Mouse (Mus musculus) MEL (cell line): ENCODE results near the gene Adgrg5. TPM values are rescaled to one million over a fixed set of nuclear protein-coding genes. Genes with fewer than 3 reads are reported as not detected.

Experiments
- DNase-seq: peaks from one replicate; pipeline ENCODE4 v3.0.0; 2011; ENCODE audit warnings: low read depth, low spot score
- H3K27ac ChIP-seq: 2 replicates; pipeline ENCODE4 v1.5.1; 2012; ENCODE audit warnings: low read depth, mild to moderate bottlenecking, control low read depth, low read length, moderate library complexity; ENCODE audit not compliant: control insufficient read depth
- H3K27me3 ChIP-seq, 2 experiments: fragments of 150-350 bp in 1 of 2; sonication (generic) in 1 of 2; 2 replicates each; pipeline ENCODE4 v1.6.1; 2012; ENCODE audit warnings: low read length in 2 of 2, mild to moderate bottlenecking in 2 of 2, improper control_type of control experiment in 1 of 2, moderate library complexity in 1 of 2; ENCODE audit not compliant: insufficient read depth in 2 of 2, control insufficient read depth in 1 of 2
- H3K36me3 ChIP-seq, 2 experiments: 2 replicates each; pipeline ENCODE4 v1.6.1; 2012 to 2014; ENCODE audit warnings: low read length in 2 of 2, improper control_type of control experiment in 1 of 2, inconsistent platforms in 1 of 2, mild to moderate bottlenecking in 1 of 2; ENCODE audit not compliant: insufficient read depth in 2 of 2, control insufficient read depth in 1 of 2
- H3K4me1 ChIP-seq, 2 experiments: fragments of 150-350 bp in 1 of 2; sonication (generic) in 1 of 2; 2 replicates each; pipeline ENCODE4 v1.6.1; 2012; ENCODE audit warnings: low read length in 2 of 2, improper control_type of control experiment in 1 of 2, mild to moderate bottlenecking in 1 of 2; ENCODE audit not compliant: insufficient read depth in 2 of 2, control insufficient read depth in 1 of 2
- H3K4me3 ChIP-seq, 2 experiments: fragments of 150-350 bp in 1 of 2; sonication (generic) in 1 of 2; 2 replicates each; pipeline ENCODE4 v1.5.1; 2012; ENCODE audit warnings: low read depth in 2 of 2, low read length in 2 of 2, mild to moderate bottlenecking in 2 of 2, moderate library complexity in 2 of 2, control low read depth in 1 of 2, improper control_type of control experiment in 1 of 2; ENCODE audit not compliant: control insufficient read depth in 1 of 2, insufficient read depth in 1 of 2
- H3K79me2 ChIP-seq: 2 replicates; pipeline ENCODE4 v1.6.1; 2012; ENCODE audit warnings: mild to moderate bottlenecking, low read length, moderate library complexity; ENCODE audit not compliant: control insufficient read depth, poor library complexity, insufficient read depth
- H3K9ac ChIP-seq: 2 replicates; pipeline ENCODE4 v1.6.1; 2012; ENCODE audit warnings: low read depth, mild to moderate bottlenecking, control low read depth, low read length, moderate library complexity; ENCODE audit not compliant: control insufficient read depth, poor library complexity, severe bottlenecking
- H3K9me3 ChIP-seq: fragments of 150-350 bp; sonication (generic); replicated peaks from 2 replicates; pipeline ENCODE4 v1.6.1; 2012; ENCODE audit warnings: mild to moderate bottlenecking, low read length, improper control_type of control experiment, moderate library complexity; ENCODE audit not compliant: insufficient read depth
- CHD1 ChIP-seq: IDR thresholded peaks from 2 replicates; pipeline ENCODE4 v1.6.1; 2012; ENCODE audit warnings: low read depth, mild to moderate bottlenecking, inconsistent platforms, low read length, improper control_type of control experiment
- CHD2 ChIP-seq: IDR thresholded peaks from 2 replicates; pipeline ENCODE4 v1.6.1; 2011; ENCODE audit warnings: low read length, improper control_type of control experiment
- CTCF ChIP-seq, 3 experiments: IDR thresholded peaks in 2 of 3; conservative IDR thresholded peaks in 1 of 3; 2 replicates each; pipeline ENCODE4 v1.5.1; 2011 to 2012; ENCODE audit warnings: low read length in 3 of 3, low read depth in 2 of 3, mild to moderate bottlenecking in 2 of 3, improper control_type of control experiment in 1 of 3, inconsistent platforms in 1 of 3, mixed read lengths in 1 of 3, moderate library complexity in 1 of 3; ENCODE audit not compliant: control insufficient read depth in 1 of 3, insufficient read depth in 1 of 3, poor library complexity in 1 of 3, severe bottlenecking in 1 of 3
- E2F4 ChIP-seq: IDR thresholded peaks from 2 replicates; pipeline ENCODE4 v1.6.1; 2011; ENCODE audit warnings: low read depth, low read length, improper control_type of control experiment, borderline replicate concordance
- EP300 ChIP-seq, 2 experiments: IDR thresholded peaks; 2 replicates each; pipeline ENCODE4 v1.6.1; 2011; ENCODE audit warnings: improper control_type of control experiment in 2 of 2, low read length in 2 of 2, low read depth in 1 of 2, mild to moderate bottlenecking in 1 of 2
- ETS1 ChIP-seq: IDR thresholded peaks from 2 replicates; pipeline ENCODE4 v1.6.1; 2012; ENCODE audit warnings: low read depth, mild to moderate bottlenecking, inconsistent platforms, low read length, improper control_type of control experiment, moderate library complexity
- GATA1 ChIP-seq: IDR thresholded peaks from 2 replicates; pipeline ENCODE4 v1.6.1; 2011; ENCODE audit warnings: low read depth, low read length, improper control_type of control experiment
- HCFC1 ChIP-seq: IDR thresholded peaks from 2 replicates; pipeline ENCODE4 v1.6.1; 2012; ENCODE audit warnings: low read depth, mild to moderate bottlenecking, inconsistent platforms, low read length, improper control_type of control experiment, moderate library complexity
- JUND ChIP-seq: IDR thresholded peaks from 2 replicates; pipeline ENCODE4 v1.6.1; 2011; ENCODE audit warnings: low read depth, mild to moderate bottlenecking, improper control_type of control experiment, low read length
- MAFK ChIP-seq: IDR thresholded peaks from 2 replicates; pipeline ENCODE4 v1.6.1; 2011; ENCODE audit warnings: low read depth, mild to moderate bottlenecking, low read length, improper control_type of control experiment, borderline replicate concordance
- NELFE ChIP-seq: IDR thresholded peaks from 2 replicates; pipeline ENCODE4 v1.6.1; 2011; ENCODE audit warnings: low read depth, low read length, improper control_type of control experiment
- NRF1 ChIP-seq: IDR thresholded peaks from 2 replicates; pipeline ENCODE4 v1.6.1; 2014; ENCODE audit warnings: low read depth, mild to moderate bottlenecking, inconsistent platforms, low read length, improper control_type of control experiment, moderate library complexity; ENCODE audit not compliant: poor library complexity, insufficient read depth, severe bottlenecking
- POLR2A ChIP-seq, 2 experiments: IDR thresholded peaks; 2 replicates each; pipeline ENCODE4 v1.6.1; 2011 to 2012; ENCODE audit warnings: low read length in 2 of 2, mild to moderate bottlenecking in 2 of 2, control low read depth in 1 of 2, improper control_type of control experiment in 1 of 2, low read depth in 1 of 2, moderate library complexity in 1 of 2; ENCODE audit not compliant: control insufficient read depth in 1 of 2, insufficient read depth in 1 of 2, poor library complexity in 1 of 2
- POLR2AphosphoS2 ChIP-seq: IDR thresholded peaks from 2 replicates; pipeline ENCODE4 v1.6.1; 2011; ENCODE audit warnings: low read length, improper control_type of control experiment
- POLR2AphosphoS5 ChIP-seq: IDR thresholded peaks from 2 replicates; pipeline ENCODE4 v1.6.1; 2012; ENCODE audit warnings: low read depth, borderline replicate concordance, mild to moderate bottlenecking, inconsistent platforms, low read length, moderate library complexity, mixed read lengths
- SIN3A ChIP-seq: IDR thresholded peaks from 2 replicates; pipeline ENCODE4 v1.6.1; 2012; ENCODE audit warnings: low read length, improper control_type of control experiment, inconsistent platforms
- TAL1 ChIP-seq: IDR thresholded peaks from 2 replicates; pipeline ENCODE4 v1.6.1; 2012; ENCODE audit warnings: mild to moderate bottlenecking, inconsistent platforms, low read length, moderate library complexity, mixed read lengths
- TCF12 ChIP-seq: IDR thresholded peaks from 2 replicates; pipeline ENCODE4 v1.6.1; 2014; ENCODE audit warnings: low read depth, mild to moderate bottlenecking, inconsistent platforms, low read length, improper control_type of control experiment, moderate library complexity
- USF1 ChIP-seq: IDR thresholded peaks from 2 replicates; pipeline ENCODE4 v1.6.1; 2014; ENCODE audit warnings: low read depth, mild to moderate bottlenecking, inconsistent platforms, low read length, improper control_type of control experiment, moderate library complexity
- USF2 ChIP-seq, 2 experiments: IDR thresholded peaks; 2 replicates each; pipeline ENCODE4 v1.6.1; 2011 to 2012; ENCODE audit warnings: improper control_type of control experiment in 2 of 2, low read length in 2 of 2, borderline replicate concordance in 1 of 2, inconsistent platforms in 1 of 2, low read depth in 1 of 2, mild to moderate bottlenecking in 1 of 2; ENCODE audit not compliant: insufficient read depth in 1 of 2
- ZKSCAN1 ChIP-seq: IDR thresholded peaks from 2 replicates; pipeline ENCODE4 v1.6.1; 2012; ENCODE audit warnings: low read depth, mild to moderate bottlenecking, inconsistent platforms, low read length, improper control_type of control experiment, moderate library complexity
- ZMIZ1 ChIP-seq: IDR thresholded peaks from 2 replicates; pipeline ENCODE4 v1.6.1; 2012; ENCODE audit warnings: low read depth, mild to moderate bottlenecking, inconsistent platforms, low read length, improper control_type of control experiment, moderate library complexity
- ZNF384 ChIP-seq: IDR thresholded peaks from 2 replicates; pipeline ENCODE4 v1.6.1; 2012; ENCODE audit warnings: low read depth, mild to moderate bottlenecking, inconsistent platforms, low read length, improper control_type of control experiment
- polyA plus RNA-seq, 2 experiments: library from polyadenylated mRNA; stranded (reverse) in 1 of 2; unstranded in 1 of 2; fragments of >175 nt in 1 of 2; fragments of >200 nt in 1 of 2; gene quantifications; 2 replicates each; pipeline versions ENCODE4 v1.2.1 to v1.2.4; 2012; ENCODE audit warnings: low replicate concordance in 2 of 2, low read depth in 1 of 2; ENCODE audit not compliant: insufficient read length in 2 of 2, insufficient read depth in 1 of 2, missing spikeins in 1 of 2
- total RNA-seq: library from RNA; depleted of rRNA; stranded (reverse); fragments of 300-350 nt; gene quantifications from 2 replicates; pipeline ENCODE4 v1.2.3, GENCODE M21; 2012

Adgrg5 gene
- total and polyA plus RNA-seq, 3 experiments = 0.04 to 1.3 TPM; not detected in 1

DNA sequence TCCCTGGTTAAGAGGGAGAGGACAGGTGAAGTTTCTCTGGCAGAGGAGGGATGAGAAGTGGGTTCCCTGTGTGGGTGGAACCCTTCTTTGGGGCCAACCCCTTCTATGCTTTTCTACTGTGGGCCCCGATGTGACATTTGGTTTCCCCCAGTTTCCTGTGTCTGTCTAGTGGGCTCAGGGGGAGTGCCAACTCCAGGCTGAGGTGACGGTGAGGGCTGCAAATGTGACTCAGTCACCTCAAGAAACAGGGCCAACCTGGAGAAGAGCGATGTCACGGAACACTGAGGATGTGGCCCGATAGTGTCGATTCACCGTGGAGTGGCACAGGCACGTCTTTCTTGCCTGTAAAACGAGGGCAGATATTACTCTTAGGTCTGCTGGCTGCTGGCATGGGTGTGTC lies 49.8 kb downstream of the Adgrg5 start:
- no peaks in the 10 kb centered on the region for H3K9me3 ChIP-seq
- DNase-seq = no peak
- no peak overlapping the region for H3K27ac ChIP-seq
- no peak overlapping the region for H3K9ac ChIP-seq
- no peaks in the 10 kb centered on the region for H3K27me3 ChIP-seq
- TF ChIP-seq CHD2 (no peak), GATA1 (no peak), POLR2AphosphoS5 (no peak), ZNF384 (no peak), NELFE (no peak), HCFC1 (no peak), CHD1 (no peak), MAFK (no peak), E2F4 (no peak), TAL1 (no peak), POLR2AphosphoS2 (no peak)
- no peaks in the 10 kb centered on the region for H3K79me2 ChIP-seq
- H3K4me3 ChIP-seq = no peak overlapping the region
- peaks cover 0 to 3% of the 10 kb centered on the region in 2 experiments; a peak in 2 of 4 replicates for H3K36me3 ChIP-seq
- H3K4me1 ChIP-seq = peaks cover 0 to 13% of the 10 kb centered on the region in 2 experiments; a peak in 2 of 4 replicates

DNA sequence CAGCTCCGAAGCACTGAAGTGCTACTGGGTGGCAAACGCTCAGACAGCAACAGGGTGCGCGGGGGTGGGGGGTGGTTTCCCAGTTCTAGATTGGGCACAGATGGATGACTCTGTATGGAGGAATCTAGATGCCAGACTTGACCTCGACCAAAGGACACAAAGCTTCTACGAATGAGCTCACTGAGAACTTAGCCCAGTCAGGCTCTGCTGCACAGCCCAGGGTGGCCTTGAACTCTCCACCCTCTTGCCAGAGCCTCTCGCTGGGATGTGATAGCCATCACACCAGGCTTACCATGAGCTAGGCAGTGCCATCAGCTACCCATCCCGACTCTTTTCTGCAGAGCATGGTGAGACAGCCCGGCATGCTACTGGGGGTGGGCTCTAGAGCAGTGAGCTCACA lies 50.3 kb downstream of the Adgrg5 start:
- Histone ChIP-seq H3K4me1 (0 out of 4 replicates have a peak, but pooled peaks cover 0 to 8% of the 10 kb centered on the region in 2 experiments), H3K27ac (no peak overlapping the region), H3K36me3 (no peaks in the 10 kb centered on the region), H3K9me3 (no peaks in the 10 kb centered on the region), H3K27me3 (no peaks in the 10 kb centered on the region), H3K4me3 (no peak overlapping the region), H3K79me2 (no peaks in the 10 kb centered on the region), H3K9ac (no peak overlapping the region)
- DNase-seq = no peak
- TF ChIP-seq POLR2A (IDR thresholded peaks at IDR 0.05; ENCODE audit: control insufficient read depth in 1 of 2, insufficient read depth in 1 of 2, low read depth in 1 of 2, low read length in 2 of 2, poor library complexity in 1 of 2) (no peak), CHD2 (no peak), NRF1 (no peak), POLR2AphosphoS5 (no peak), TCF12 (no peak), ZKSCAN1 (no peak), JUND (no peak), MAFK (no peak), CTCF (IDR thresholded peaks at IDR 0.05 in 2 of 3, conservative IDR thresholded peaks at IDR 0.05 in 1 of 3; ENCODE audit: control insufficient read depth in 1 of 3, insufficient read depth in 1 of 3, low read depth in 2 of 3, low read length in 3 of 3, poor library complexity in 1 of 3, severe bottlenecking in 1 of 3) (no peak), GATA1 (no peak), CHD1 (no peak), SIN3A (no peak), ZMIZ1 (no peak), USF1 (no peak), EP300 (IDR thresholded peaks at IDR 0.05; ENCODE audit: low read depth in 1 of 2, low read length in 2 of 2) (no peak), ETS1 (no peak), USF2 (IDR thresholded peaks at IDR 0.05; ENCODE audit: borderline replicate concordance in 1 of 2, insufficient read depth in 1 of 2, low read depth in 1 of 2, low read length in 2 of 2) (no peak)
